Mouse (Mus musculus) cortical plate, adult 2 months (tissue): Measurements from ENCODE around the gene Arhgef3. TPM values are rescaled to one million over a fixed set of nuclear protein-coding genes. Genes with fewer than 3 reads are reported as not detected.
"Not testable (repeated sequence)": the region's sequence is repeated elsewhere in the genome, so short reads cannot be mapped to it uniquely, and the experiment has no call there.

Experiments used
- H3K27ac ChIP-seq: fragments of 200-500 bp; 2 replicates; pipeline ENCODE4 v1.5.1; 2012; ENCODE audit warnings: low read length, control low read depth, inconsistent platforms; ENCODE audit not compliant: insufficient read depth
- H3K4me1 ChIP-seq: fragments of 200-500 bp; 2 replicates; pipeline ENCODE4 v1.6.1; 2011; ENCODE audit warnings: low read length; ENCODE audit not compliant: control insufficient read depth, insufficient read depth
- H3K4me3 ChIP-seq: fragments of 200-500 bp; 2 replicates; pipeline ENCODE4 v1.5.1; 2011; ENCODE audit warnings: mild to moderate bottlenecking, low read length, control low read depth; ENCODE audit not compliant: insufficient read depth
- CTCF ChIP-seq: fragments of 200-500 bp; IDR thresholded peaks from 2 replicates; pipeline ENCODE4 v1.5.1; 2011; ENCODE audit warnings: mild to moderate bottlenecking, control low read depth, low read length; ENCODE audit not compliant: insufficient read depth; ENCODE audit errors: extremely low read depth
- POLR2A ChIP-seq: fragments of 200-500 bp; IDR thresholded peaks from 2 replicates; pipeline ENCODE4 v1.6.1; 2011; ENCODE audit warnings: mild to moderate bottlenecking, low read length, control low read depth; ENCODE audit not compliant: insufficient read depth; ENCODE audit errors: extremely low read depth
- polyA plus RNA-seq: library from polyadenylated mRNA; depleted of rRNA; stranded (reverse); fragments of >200 nt; gene quantifications from 2 replicates; pipeline ENCODE4 v1.2.3, GENCODE M21; 2012

Gene Arhgef3
- polyA plus RNA-seq, 1 experiment = 42.9 TPM

DNA sequence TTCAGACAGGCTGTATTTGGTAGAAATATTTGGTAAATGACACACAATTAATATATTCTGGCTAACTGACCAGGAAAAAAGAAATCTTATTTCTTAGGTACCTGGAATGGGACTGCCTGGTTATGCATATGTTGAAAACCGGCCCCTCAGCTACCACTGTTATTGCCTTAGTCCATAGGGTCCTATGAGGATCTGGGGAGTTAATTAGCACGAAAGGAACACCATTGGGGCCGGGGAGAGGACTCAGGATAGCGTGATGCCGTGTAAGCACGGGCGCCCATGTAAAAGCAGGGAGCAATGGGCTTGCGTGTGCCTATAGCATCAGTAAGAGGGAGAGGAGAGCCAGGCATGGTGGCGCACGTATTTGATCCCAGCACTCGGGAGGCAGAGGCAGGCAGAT lies 85.2 kb downstream of the Arhgef3 start:
- H3K4me1 ChIP-seq = peaks cover 2% of the 10 kb centered on the region; the same call in 1 of the 2 replicates
- no peak overlapping the region for H3K4me3 ChIP-seq
- H3K27ac ChIP-seq = no peak overlapping the region
- TF ChIP-seq POLR2A = no peak
- TF ChIP-seq CTCF = no peak

DNA sequence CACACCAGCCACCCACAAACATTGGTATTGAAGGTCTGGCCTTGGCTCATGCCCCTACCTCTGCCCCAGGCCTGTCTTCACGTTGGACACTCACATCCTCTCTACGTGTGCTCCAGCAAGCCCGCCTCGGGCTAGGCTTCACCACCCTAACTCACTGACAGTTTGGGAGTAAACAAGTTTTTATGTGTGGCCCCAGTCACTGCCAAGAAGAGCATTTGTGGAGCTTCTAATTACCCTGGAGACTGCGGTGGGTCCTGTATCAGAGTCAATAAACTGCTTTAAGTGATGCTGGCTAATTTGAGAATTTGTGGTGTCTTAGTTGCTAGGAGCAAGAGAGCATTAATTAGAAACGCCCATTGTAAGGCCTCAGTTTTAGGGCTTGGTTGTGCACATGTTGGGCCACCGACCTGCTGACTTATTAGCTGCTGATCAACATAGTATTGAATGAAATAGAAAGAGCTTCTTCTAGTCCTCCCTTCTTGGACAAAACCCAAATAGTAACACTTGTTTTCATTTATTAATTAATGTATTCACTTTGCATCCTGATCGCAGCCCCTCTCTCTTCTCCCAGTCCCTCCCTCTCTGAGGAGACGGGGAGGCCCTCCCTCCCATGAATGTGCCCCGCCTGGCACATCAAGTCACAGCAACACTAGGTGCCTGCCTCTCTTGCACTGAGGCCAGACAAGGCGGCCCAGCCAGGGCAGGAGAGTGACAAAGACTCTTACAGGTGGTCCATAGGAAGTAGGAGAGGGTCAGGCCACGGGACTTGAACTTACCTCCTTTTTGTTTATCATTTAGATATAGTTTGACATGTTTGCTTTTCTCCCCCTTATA lies 86.3 kb downstream of the Arhgef3 start:
- no peak overlapping the region for H3K4me3 ChIP-seq
- H3K4me1 ChIP-seq = peaks cover 2% of the 10 kb centered on the region; the same call in 1 of the 2 replicates
- H3K27ac ChIP-seq = no peak overlapping the region
- TF ChIP-seq CTCF (no peak), POLR2A (no peak)

DNA sequence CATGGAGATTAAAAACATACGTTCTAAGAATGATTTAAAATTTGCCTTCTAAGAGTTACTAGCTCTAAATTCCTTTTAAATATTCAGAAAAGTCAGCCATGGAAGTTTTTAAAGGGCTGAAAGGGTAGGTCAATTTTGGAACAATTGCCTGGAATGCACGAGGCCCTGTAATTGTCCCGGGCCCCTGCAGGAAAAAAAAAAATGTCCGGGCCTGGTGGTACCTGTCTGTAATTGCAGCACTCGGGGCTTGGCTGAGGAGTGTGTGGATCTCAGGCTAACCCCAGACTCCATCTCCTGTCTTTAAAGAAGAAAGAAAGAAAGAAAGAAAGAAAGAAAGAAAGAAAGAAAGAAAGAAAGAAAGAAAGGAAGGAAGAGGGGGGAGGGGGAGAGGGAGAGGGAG lies 87.1 kb downstream of the Arhgef3 start:
- Histone ChIP-seq H3K27ac (no peak overlapping the region), H3K4me3 (no peak overlapping the region), H3K4me1 (peaks cover 2% of the 10 kb centered on the region; the same call in 1 of the 2 replicates)
- no peak for TF ChIP-seq CTCF
- TF ChIP-seq POLR2A = no peak

DNA sequence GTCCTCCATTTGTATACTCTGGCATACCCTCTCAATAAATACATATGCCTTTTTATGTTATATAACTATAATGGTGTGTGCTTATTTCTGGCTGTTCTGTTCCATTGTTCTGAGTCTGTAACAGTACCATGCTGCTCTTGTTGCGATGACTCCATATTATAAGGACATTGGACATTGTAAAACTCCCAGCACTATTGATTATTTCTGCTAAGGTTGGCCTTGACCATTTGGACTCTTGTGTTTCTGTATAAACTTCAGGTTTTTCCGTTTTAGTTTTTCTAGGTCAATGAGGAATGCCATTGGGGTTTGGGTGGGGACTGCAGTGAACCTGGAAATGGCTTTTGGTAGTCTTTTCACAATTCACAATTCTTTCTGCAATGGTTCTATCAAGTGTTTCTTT lies 90.0 kb downstream of the Arhgef3 start:
- Histone ChIP-seq H3K27ac (no peak overlapping the region), H3K4me3 (no peak overlapping the region), H3K4me1 (no peaks in the 10 kb centered on the region)
- TF ChIP-seq POLR2A (no peak), CTCF (no peak)

DNA sequence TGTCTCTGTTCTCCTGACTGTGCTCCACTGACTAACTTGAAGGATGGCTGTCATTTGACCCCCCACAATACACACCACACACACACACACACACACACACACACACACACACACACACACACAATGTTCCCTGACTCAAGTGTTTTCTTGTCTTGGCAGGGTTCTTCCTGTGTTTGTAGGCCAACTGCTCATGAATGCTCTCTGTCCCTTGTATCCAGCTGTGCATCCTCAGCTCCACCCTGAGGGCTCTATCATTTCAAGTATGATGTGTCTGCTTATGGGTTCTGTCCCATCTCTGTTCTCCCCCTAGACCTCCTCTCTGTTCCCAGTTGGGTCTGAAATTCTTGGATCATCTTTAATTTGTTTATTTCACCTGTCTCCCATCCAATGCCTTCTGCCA lies 91.7 kb downstream of the Arhgef3 start:
- Histone ChIP-seq H3K4me3 (no peak overlapping the region), H3K4me1 (no peaks in the 10 kb centered on the region), H3K27ac (peak overlapping the region; percentile 7; the same call in 1 of the 2 replicates)
- TF ChIP-seq POLR2A (no peak), CTCF (no peak)

DNA sequence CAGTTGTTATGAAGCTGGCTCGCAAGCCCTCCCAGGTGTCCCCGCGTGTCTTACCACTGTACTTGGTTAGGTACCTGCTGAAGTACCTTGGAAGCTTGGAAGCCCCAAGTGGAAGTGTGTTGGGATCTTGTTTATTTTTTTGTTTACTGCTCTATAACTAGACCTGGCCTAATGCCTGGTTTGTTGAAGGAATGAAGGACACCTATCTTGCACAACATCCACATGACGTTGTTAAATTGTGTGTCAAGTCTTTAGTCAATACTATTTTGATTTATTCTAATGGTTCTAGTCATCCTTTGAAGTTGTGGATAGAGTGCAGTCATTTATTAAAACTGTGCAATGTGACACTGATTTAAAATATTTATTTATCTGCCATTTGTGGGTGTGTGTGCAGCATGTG lies 94.8 kb downstream of the Arhgef3 start:
- H3K4me3 ChIP-seq = no peak overlapping the region
- TF ChIP-seq CTCF = no peak
- no peak for TF ChIP-seq POLR2A
- no peaks in the 10 kb centered on the region; the same call in 1 of the 2 replicates for H3K4me1 ChIP-seq
- no peak overlapping the region for H3K27ac ChIP-seq

DNA sequence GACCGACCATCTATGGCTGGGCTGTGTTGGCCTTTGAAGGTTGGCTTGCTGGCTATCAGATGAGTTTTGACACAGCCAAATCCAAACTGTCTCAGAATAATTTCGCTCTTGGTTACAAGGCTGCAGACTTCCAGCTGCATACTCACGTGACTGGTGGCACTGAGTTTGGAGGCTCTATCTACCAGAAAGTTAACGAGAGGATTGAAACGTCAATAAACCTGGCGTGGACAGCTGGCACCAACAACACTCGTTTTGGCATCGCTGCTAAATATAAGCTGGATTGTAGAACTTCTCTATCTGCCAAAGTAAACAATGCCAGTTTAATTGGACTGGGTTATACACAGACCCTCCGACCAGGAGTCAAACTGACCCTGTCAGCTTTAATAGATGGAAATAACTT lies 96.1 kb downstream of the Arhgef3 start:
- not testable (repeated sequence) for H3K27ac ChIP-seq, H3K4me1 ChIP-seq, H3K4me3 ChIP-seq

DNA sequence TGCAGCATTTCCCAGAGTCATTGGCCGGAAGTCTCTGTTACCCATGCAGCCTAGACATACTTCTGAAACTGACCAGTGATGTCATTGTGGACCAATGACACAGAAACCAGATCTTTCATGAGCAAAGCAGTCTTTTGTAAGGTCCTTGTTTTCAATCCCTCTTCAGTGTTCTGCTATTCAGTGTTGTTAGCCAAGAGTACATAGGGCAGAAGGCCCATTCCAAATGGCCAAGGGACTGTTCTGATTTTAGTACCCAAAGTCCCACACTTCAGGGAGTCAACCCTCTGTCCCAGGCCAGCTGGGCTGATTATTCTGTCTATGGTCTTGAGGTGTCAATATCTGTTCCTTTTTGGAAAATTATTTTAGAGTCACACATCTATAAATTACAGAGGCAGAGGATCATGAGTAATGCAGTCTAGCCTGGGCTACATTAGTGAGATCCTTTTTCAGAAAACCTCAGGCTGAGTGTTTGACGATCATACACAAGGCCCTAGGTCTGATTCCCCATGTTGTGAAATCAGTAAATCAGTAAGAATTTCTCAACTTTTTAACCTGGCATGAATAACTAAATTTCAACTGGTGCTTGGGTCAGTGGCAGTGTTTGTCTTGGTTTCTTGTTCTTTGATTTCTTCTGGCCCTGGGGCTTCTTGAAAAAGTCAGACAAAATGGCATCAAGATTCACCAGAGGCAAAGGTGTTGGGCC lies 97.2 kb downstream of the Arhgef3 start:
- Histone ChIP-seq H3K4me3 (no peak overlapping the region), H3K4me1 (no peaks in the 10 kb centered on the region; the same call in 1 of the 2 replicates), H3K27ac (no peak overlapping the region)
- no peak for TF ChIP-seq POLR2A

DNA sequence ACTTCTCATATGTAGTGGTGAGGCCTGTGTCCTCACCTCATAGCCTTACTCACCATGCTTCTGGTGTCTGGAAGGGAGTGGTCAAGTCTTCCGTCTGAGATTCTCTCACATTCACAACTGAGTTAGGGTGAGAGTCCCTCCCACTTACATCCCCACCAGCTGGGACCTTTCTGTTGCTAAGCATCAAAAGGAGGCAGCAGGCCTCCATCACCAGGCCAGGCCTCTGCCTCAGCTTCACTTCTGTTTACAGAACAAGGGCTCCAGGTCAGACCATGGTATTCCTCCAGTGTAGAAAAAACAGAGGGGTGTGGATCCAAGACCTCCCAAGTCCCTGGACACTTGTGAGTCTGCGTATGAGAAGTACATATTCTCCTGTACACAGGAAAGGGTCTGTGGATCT lies 99.5 kb downstream of the Arhgef3 start:
- H3K4me1 ChIP-seq = peaks cover 3% of the 10 kb centered on the region; the same call in 1 of the 2 replicates
- no peak overlapping the region for H3K27ac ChIP-seq
- TF ChIP-seq CTCF (no peak), POLR2A (no peak)
- no peak overlapping the region for H3K4me3 ChIP-seq

DNA sequence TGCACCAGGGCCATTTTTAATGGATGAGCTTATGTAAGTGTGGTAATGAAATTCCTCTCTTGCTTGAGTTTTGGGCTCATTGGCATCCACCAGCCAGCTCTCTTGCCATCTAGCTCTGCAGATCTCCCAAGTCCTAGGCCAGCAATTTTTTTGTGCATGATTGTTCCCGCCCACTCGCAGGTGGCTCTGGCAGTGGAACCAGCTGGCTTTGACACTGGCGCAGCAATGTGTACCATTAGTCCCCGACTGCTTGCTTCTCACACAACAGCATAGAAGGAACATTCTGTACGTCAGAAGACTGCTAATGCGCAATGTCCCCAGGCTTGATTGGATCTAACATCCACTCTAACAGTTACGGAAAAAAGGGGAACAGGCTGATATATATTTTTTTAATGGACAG lies 105.0 kb downstream of the Arhgef3 start:
- Histone ChIP-seq H3K4me3 (no peak overlapping the region), H3K4me1 (peaks cover 5% of the 10 kb centered on the region; the same call in 1 of the 2 replicates), H3K27ac (no peak overlapping the region)
- TF ChIP-seq POLR2A (no peak), CTCF (no peak)
